Mouse (Mus musculus) kidney, embryonic 16.5 days (tissue): ENCODE data around the gene Nprl2. TPM values are rescaled to one million over a fixed set of nuclear protein-coding genes. Genes with fewer than 3 reads are reported as not detected.

ENCODE experiments used
- ATAC-seq: fragments of 200-750 bp; cut with Nextera tagmentation; 2 replicates; pipeline ENCODE4 v1.8.0; 2017; ENCODE audit warnings: moderate TSS enrichment; ENCODE audit not compliant: low FRiP score, low TSS enrichment
- H3K27ac ChIP-seq: fragments of 300-500 bp; sonication (generic); 2 replicates; pipeline ENCODE4 v1.5.1; 2014; ENCODE audit warnings: low read length
- H3K27me3 ChIP-seq: fragments of 300-500 bp; sonication (generic); 2 replicates; pipeline ENCODE4 v1.6.1; 2014; ENCODE audit warnings: low read length, control low read depth, mixed read lengths; ENCODE audit not compliant: insufficient read depth
- H3K36me3 ChIP-seq: fragments of 300-500 bp; sonication (generic); 2 replicates; pipeline ENCODE4 v1.6.1; 2014; ENCODE audit warnings: low read length, control low read depth, mixed read lengths; ENCODE audit not compliant: insufficient read depth
- H3K4me1 ChIP-seq: fragments of 300-500 bp; sonication (generic); 2 replicates; pipeline ENCODE4 v1.6.1; 2014; ENCODE audit warnings: low read length, control low read depth, mixed read lengths; ENCODE audit not compliant: insufficient read depth
- H3K4me2 ChIP-seq: fragments of 300-500 bp; sonication (generic); replicated peaks from 2 replicates; pipeline ENCODE4 v1.6.1; 2014; ENCODE audit warnings: low read depth, low read length
- H3K4me3 ChIP-seq: fragments of 300-500 bp; sonication (generic); 2 replicates; pipeline ENCODE4 v1.5.1; 2014; ENCODE audit warnings: mild to moderate bottlenecking, low read length
- H3K9ac ChIP-seq: fragments of 300-500 bp; sonication (generic); replicated peaks from 2 replicates; pipeline ENCODE4 v1.6.1; 2014; ENCODE audit warnings: low read length
- H3K9me3 ChIP-seq: fragments of 300-500 bp; sonication (generic); 2 replicates; pipeline ENCODE4 v1.6.1; 2016; ENCODE audit warnings: low read length, control low read depth
- WGBS: fragments of 180-500 bp; shearing (Covaris S2); extraction: QIAGEN DNeasy Blood & Tissue Kit; methylation state at CpG from one replicate; pipeline ENCODE4 v1.1.7; 2014; 5-methylcytosine and 5-hydroxymethylcytosine counted together
- polyA plus RNA-seq: library from polyadenylated mRNA; unstranded; fragments of >200 nt; fragmentation: Nextera tagmentation; extraction: Ambion mirVana; gene quantifications from 2 replicates; pipeline ENCODE4 v1.2.1, GENCODE M21; 2015

The Nprl2 gene
- polyA plus RNA-seq, 1 experiment from 2014 or later, result 59.0 TPM

- Histone ChIP-seq H3K27me3 (no peaks in the 10 kb centered on the region), H3K9ac (peak within 1 kb of the TSS; percentile 87), H3K27ac (peak within 1 kb of the TSS; percentile 57), H3K4me3 (peak within 1 kb of the TSS; percentile 62), H3K36me3 (no peaks in the 10 kb centered on the region), H3K4me2 (peak within 1 kb of the TSS; percentile 95), H3K9me3 (no peaks in the 10 kb centered on the region), H3K4me1 (peaks cover 61% of the 10 kb centered on the region)
- 1% methylated on average over 63 of the region's 63 CpGs for WGBS
- ATAC-seq, result peak; percentile 35
Observed at GRCm38 (mm10) chr9:107551117-107551889, 9.3 kb downstream of the Nprl2 start, which contains the start of gene Rassf1. TSS of gene Rassf1 (plus strand) at chr9:107551555.

DNA sequence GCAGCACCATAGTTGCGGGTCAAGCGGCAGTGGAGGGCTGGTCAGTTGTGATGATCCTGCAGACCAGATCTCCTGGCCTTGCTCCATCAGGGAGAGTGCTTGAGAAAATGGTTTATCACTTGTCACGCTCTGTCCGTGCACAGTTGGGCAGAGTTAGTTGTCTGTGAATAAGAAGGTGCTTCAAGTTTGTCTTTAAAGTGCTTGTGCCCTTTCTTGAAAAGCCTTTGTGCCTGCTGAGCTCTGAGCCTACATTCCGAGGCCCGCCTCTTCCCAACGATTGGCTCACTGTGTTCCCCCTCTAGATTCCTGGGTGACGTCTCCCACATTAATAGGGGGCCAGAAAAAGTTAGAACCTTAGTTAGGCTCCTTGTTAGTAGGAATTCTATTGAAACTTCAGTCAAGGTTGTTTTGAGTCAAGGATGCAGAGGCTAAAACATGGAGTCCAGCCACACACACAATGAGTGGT lies 9.9 kb downstream of the Nprl2 start:
- peak overlapping the region; percentile 57 for H3K27ac ChIP-seq
- H3K27me3 ChIP-seq, result no peaks in the 10 kb centered on the region
- H3K9ac ChIP-seq, result peak overlapping the region; percentile 87
- ATAC-seq, result no peak
- H3K9me3 ChIP-seq, result no peaks in the 10 kb centered on the region
- H3K36me3 ChIP-seq, result no peaks in the 10 kb centered on the region
- H3K4me3 ChIP-seq, result peak overlapping the region; percentile 62
- peak overlapping the region; percentile 95 for H3K4me2 ChIP-seq
- 8% methylated on average over 8 of the region's 8 CpGs for WGBS
- peaks cover 62% of the 10 kb centered on the region for H3K4me1 ChIP-seq

DNA sequence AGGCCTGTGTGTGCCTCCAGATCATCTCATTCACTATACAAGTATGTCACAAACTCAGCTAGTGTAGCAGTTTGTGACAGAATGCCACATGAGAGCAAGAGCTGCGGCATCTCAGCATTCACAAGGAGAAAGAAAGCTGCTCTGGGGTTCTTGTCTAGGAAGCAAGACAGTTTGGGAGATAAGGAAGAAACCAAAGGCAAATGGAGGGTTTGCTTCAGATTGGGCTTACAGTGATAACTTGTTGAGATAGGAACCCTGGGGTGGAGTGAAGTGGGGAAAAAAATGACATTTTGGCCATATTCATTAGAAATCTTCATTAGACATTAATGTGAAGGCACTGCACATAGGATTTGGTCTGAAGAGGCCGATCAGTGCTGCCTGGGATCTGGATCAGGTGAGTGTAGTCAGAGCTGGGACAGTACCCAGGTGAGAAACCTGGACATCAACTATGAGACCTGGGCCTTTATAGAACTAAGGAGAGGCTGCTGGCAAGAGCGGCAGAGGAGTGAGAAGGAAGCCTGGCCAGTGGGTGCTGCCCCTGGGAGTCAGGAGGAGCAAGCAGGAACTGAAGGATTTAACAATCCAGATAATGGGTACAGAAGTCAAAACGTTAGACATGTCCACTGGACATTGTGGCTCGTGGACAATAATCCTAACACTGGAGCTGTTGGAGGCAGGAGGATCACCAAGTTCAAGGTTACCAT lies 10.8 kb downstream of the Nprl2 start:
- Histone ChIP-seq H3K9me3 (no peaks in the 10 kb centered on the region), H3K4me1 (peaks cover 56% of the 10 kb centered on the region), H3K9ac (peak overlapping the region; percentile 83), H3K36me3 (peaks cover 7% of the 10 kb centered on the region), H3K27me3 (no peaks in the 10 kb centered on the region), H3K4me3 (peak overlapping the region; percentile 81), H3K4me2 (peak overlapping the region; percentile 95), H3K27ac (peak overlapping the region; percentile 99)
- WGBS, result 66% methylated on average over 5 of the region's 5 CpGs
- ATAC-seq, result no peak

DNA sequence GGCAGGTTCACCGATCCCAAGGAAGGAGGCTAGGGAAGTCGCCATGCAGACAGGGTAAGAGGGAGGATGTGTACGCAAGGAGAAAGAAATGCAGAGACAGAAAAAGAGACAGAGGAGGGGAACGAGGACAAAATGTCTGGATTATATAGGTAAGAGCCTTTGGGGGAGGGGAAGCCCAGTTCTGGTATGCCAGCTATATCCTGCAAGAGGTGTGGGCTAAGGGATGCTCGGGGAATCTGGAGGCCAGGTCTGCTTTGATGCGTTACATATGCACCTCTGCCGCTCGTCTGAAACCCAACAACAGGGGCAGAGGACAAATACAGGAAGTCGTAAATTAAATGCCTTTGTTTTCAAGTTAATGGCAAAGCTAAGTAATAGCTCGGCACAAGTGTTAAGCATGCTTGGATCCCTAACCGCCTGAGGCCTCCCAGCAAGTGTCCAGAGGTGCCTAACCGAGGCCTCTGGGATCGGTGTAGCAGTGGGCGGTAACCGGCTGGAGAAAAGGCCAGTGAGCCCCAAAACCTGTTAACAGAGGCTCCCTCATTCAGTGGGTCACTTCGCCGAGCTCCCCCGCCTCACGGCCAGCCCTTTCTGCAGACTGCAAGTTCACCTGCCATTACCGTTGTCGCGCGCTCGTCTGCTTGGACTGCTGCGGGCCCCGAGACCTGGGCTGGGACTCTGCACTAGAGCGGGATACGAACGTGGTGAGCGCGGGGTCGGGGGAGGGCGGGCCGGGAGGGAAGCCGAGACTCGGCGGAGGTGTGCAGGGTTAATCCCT lies 11.7 kb downstream of the Nprl2 start:
- peak; percentile 37 for ATAC-seq
- Histone ChIP-seq H3K9ac (peak overlapping the region; percentile 83), H3K36me3 (peaks cover 16% of the 10 kb centered on the region), H3K27ac (peak overlapping the region; percentile 99), H3K4me1 (peaks cover 56% of the 10 kb centered on the region), H3K4me3 (peak overlapping the region; percentile 81), H3K9me3 (no peaks in the 10 kb centered on the region), H3K4me2 (peak overlapping the region; percentile 95), H3K27me3 (no peaks in the 10 kb centered on the region)
- WGBS, result under 1% methylated on average over 37 of the region's 37 CpGs

DNA sequence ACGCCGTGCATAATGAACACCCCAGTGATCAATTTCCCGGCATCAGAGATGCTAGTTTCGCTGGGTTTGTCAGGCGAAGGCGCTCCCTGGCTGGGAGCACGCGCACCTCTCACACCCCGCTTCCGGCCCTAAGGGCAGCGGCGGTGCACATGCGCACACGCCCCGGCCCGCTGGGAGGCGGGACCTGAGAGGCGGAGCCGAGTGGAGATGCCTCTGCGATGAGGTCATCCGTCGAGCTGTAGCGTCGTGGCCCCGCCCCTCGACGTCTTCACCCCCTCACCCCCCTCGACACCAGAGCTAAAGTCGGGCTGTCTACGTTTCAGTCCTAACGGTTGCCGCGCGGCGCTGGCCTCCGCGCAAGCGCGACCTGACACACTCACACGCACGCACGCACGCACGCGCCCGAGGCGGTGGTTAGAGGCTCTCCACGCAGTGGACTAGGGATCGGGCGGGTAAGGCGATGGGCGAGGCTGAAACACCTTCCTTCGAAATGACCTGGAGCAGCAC lies 12.3 kb downstream of the Nprl2 start:
- 0% methylated on average over 52 of the region's 53 CpGs for WGBS
- Histone ChIP-seq H3K4me1 (peaks cover 54% of the 10 kb centered on the region), H3K9me3 (no peaks in the 10 kb centered on the region), H3K4me2 (peak overlapping the region; percentile 95), H3K27me3 (no peaks in the 10 kb centered on the region), H3K4me3 (peak overlapping the region; percentile 81), H3K36me3 (peaks cover 22% of the 10 kb centered on the region), H3K27ac (peak overlapping the region; percentile 99), H3K9ac (peak overlapping the region; percentile 90)
- peak; percentile 87 for ATAC-seq

DNA sequence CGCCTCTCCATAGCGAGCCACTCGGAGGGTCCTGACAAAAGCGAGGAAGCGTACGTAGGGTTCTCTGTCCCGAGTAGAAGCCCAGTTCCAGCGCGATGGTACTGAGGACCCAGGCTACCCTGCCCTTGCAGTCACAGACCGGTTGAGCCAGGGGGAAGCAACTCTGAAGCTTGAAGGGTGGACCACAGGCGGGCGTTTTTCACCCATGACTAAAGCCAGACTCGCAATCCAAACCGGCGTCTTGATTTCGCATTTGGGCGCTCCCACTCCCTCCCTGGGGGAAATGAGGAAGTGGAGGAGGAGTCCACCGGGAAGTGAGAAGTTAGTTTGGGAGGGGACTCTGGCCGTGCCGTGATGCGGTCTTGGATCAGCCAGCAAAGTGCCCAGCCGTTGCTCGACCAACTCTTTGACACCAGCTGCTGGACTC lies 13.0 kb downstream of the Nprl2 start:
- Histone ChIP-seq H3K4me1 (peaks cover 54% of the 10 kb centered on the region), H3K9me3 (no peaks in the 10 kb centered on the region), H3K4me3 (peak overlapping the region; percentile 81), H3K9ac (peak overlapping the region; percentile 90), H3K27me3 (no peaks in the 10 kb centered on the region), H3K4me2 (peak overlapping the region; percentile 95), H3K27ac (peak overlapping the region; percentile 99), H3K36me3 (peaks cover 29% of the 10 kb centered on the region)
- under 1% methylated on average over 23 of the region's 23 CpGs for WGBS
- ATAC-seq, result peak; percentile 33

DNA sequence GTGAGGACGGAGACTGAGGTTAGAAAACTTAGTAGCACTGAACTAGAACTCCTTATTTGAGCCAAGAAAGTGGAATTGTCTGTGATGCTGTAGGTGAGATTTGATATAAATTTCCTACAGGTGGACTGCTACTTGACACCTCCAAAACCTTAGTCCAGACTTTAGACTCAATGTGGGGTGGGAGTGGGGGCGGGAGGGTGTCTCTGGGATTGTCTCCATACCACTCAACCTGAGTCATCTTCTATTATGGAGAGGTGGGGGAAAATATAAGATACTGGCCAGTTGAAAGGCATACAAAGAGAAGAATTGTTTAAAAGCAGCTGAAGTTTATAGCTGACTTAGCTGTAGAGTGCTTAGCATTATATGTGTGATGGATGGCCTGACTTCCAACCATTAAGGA lies 13.7 kb downstream of the Nprl2 start:
- Histone ChIP-seq H3K9me3 (no peaks in the 10 kb centered on the region), H3K36me3 (peaks cover 34% of the 10 kb centered on the region), H3K27me3 (no peaks in the 10 kb centered on the region), H3K4me2 (peak overlapping the region; percentile 95), H3K9ac (peak overlapping the region; percentile 90), H3K27ac (peak overlapping the region; percentile 99), H3K4me3 (peak overlapping the region; percentile 81), H3K4me1 (peaks cover 48% of the 10 kb centered on the region)
- ATAC-seq, result no peak
- 34% methylated on average over 2 of the region's 2 CpGs for WGBS

GRCm38 (mm10) chr9:107556346-107556745 lies 14.3 kb downstream of the Nprl2 start:
- Histone ChIP-seq H3K27me3 (no peaks in the 10 kb centered on the region), H3K4me3 (peak overlapping the region; percentile 81), H3K36me3 (peaks cover 41% of the 10 kb centered on the region), H3K4me1 (peaks cover 42% of the 10 kb centered on the region), H3K27ac (no peak overlapping the region), H3K9me3 (no peaks in the 10 kb centered on the region), H3K9ac (peak overlapping the region; percentile 90), H3K4me2 (peak overlapping the region; percentile 95)
- WGBS, result 72% methylated on average over 3 of the region's 3 CpGs
- no peak for ATAC-seq

GRCm38 (mm10) chr9:107563029-107563581 lies 21.1 kb downstream of the Nprl2 start, which contains the start of gene Tusc2:
TSS of gene Tusc2 (plus strand) at chr9:107563255.
- peaks cover 48% of the 10 kb centered on the region for H3K36me3 ChIP-seq
- peak within 1 kb of the TSS; percentile 90 for H3K4me3 ChIP-seq
- H3K4me1 ChIP-seq, result peaks cover 37% of the 10 kb centered on the region
- WGBS, result under 1% methylated on average over 46 of the region's 46 CpGs
- peak within 1 kb of the TSS; percentile 87 for H3K4me2 ChIP-seq
- no peaks in the 10 kb centered on the region for H3K9me3 ChIP-seq
- ATAC-seq, result peak; percentile 96
- peak within 1 kb of the TSS; percentile 79 for H3K9ac ChIP-seq
- peak within 1 kb of the TSS; percentile 67; the same call in 1 of the 2 replicates for H3K27ac ChIP-seq
- H3K27me3 ChIP-seq, result no peaks in the 10 kb centered on the region
